8 mouse cellular contexts compared by ENCODE assay signal in genomic region chr2:92372767-92373436, GRCm38 (mm10). TPM values are rescaled to one million over a fixed set of nuclear protein-coding genes. Genes with fewer than 3 reads are reported as not detected.
DNase-seq lines count a peak whose midpoint lies in the region; ATAC-seq and TF ChIP-seq lines count a peak whose summit lies in the region.

No protein-coding gene starts in this region.

- TF ChIP-seq CTCF in cerebellum, adult 2 months (IDR thresholded peaks at IDR 0.05; ENCODE audit: borderline replicate concordance, insufficient read depth, low read depth, low read length): no peak
- no peak for TF ChIP-seq CTCF in intestine, postnatal 0 days (IDR thresholded peaks at IDR 0.05; ENCODE audit: low read depth)

- 43% methylated on average over 9 of the region's 9 CpGs for WGBS in limb, embryonic 12.5 days
- WGBS in limb, embryonic 10.5 days: 58% methylated on average over 9 of the region's 9 CpGs
- WGBS in cerebellum, adult 2 months: 40% methylated on average over 9 of the region's 9 CpGs
- WGBS in intestine, postnatal 0 days: 33% methylated on average over 9 of the region's 9 CpGs

- peaks cover 44% of the 10 kb centered on the region for H3K27me3 ChIP-seq in limb, embryonic 12.5 days
- H3K27me3 ChIP-seq in limb, embryonic 10.5 days (ENCODE audit: low read depth, poor library complexity, severe bottlenecking): peaks cover 58% of the 10 kb centered on the region
- H3K27me3 ChIP-seq in cerebellum, adult 2 months (ENCODE audit: control insufficient read depth, insufficient read depth, low read length): no peaks in the 10 kb centered on the region
- H3K27me3 ChIP-seq in intestine, postnatal 0 days (replicated peaks; ENCODE audit: control insufficient read depth, insufficient read depth, low read length): no peaks in the 10 kb centered on the region

- H3K4me3 ChIP-seq in limb, embryonic 12.5 days (replicated peaks): no peak overlapping the region
- H3K4me3 ChIP-seq in limb, embryonic 10.5 days: no peak overlapping the region
- H3K4me3 ChIP-seq in cerebellum, adult 2 months (replicated peaks; ENCODE audit: insufficient read depth, low read depth, low read length): no peak overlapping the region
- no peak overlapping the region for H3K4me3 ChIP-seq in intestine, postnatal 0 days (ENCODE audit: low read depth, low read length)

- no peak overlapping the region for H3K9ac ChIP-seq in limb, embryonic 12.5 days (replicated peaks)
- no peak overlapping the region for H3K9ac ChIP-seq in intestine, postnatal 0 days (ENCODE audit: low read depth, low read length)

- TF ChIP-seq POLR2A in cerebellum, adult 2 months (IDR thresholded peaks at IDR 0.05; ENCODE audit: borderline replicate concordance, insufficient read depth, low read length): no peak

- DNase-seq in limb, embryonic 10.5 days (ENCODE audit: low spot score): no peak
- peak; percentile 49 to 66 for DNase-seq in cerebellum, adult 2 months
- DNase-seq in lung, postnatal 4 days: peak; percentile 72 to 85
- DNase-seq in thymus, postnatal 10 days (ENCODE audit: low spot score in 2 of 2): no peak
- no peak for DNase-seq in c-Kit-positive CD71-positive TER-119-positive erythroid progenitor cells, embryonic 14.5 days (ENCODE audit: low spot score)
- no peak for DNase-seq in thymus, postnatal 36 days

- ATAC-seq in limb, embryonic 12.5 days (ENCODE audit: insufficient number of reproducible peaks, insufficient read depth, low FRiP score, low TSS enrichment, low read depth): no peak
- no peak for ATAC-seq in intestine, postnatal 0 days

- H3K9me3 ChIP-seq in limb, embryonic 12.5 days: no peaks in the 10 kb centered on the region
- H3K9me3 ChIP-seq in limb, embryonic 10.5 days (replicated peaks): no peaks in the 10 kb centered on the region
- no peaks in the 10 kb centered on the region for H3K9me3 ChIP-seq in intestine, postnatal 0 days (ENCODE audit: control insufficient read depth)

- H3K36me3 ChIP-seq in limb, embryonic 12.5 days: peaks cover 9% of the 10 kb centered on the region; the same call in 1 of the 2 replicates
- H3K36me3 ChIP-seq in limb, embryonic 10.5 days: peaks cover under 1% of the 10 kb centered on the region; the same call in 1 of the 2 replicates
- peaks cover 8% of the 10 kb centered on the region for H3K36me3 ChIP-seq in intestine, postnatal 0 days (ENCODE audit: control insufficient read depth, insufficient read depth)

- no peak overlapping the region for H3K4me2 ChIP-seq in limb, embryonic 12.5 days
- H3K4me2 ChIP-seq in intestine, postnatal 0 days (replicated peaks; ENCODE audit: low read depth): peak overlapping the region; percentile 3; the same call in 1 of the 2 replicates

- peak overlapping the region; percentile 37; the same call in 1 of the 2 replicates for H3K27ac ChIP-seq in limb, embryonic 12.5 days
- H3K27ac ChIP-seq in limb, embryonic 10.5 days: no peak overlapping the region
- no peak overlapping the region for H3K27ac ChIP-seq in cerebellum, adult 2 months (ENCODE audit: insufficient read depth, low read length)
- peak overlapping the region; percentile 62 for H3K27ac ChIP-seq in intestine, postnatal 0 days (ENCODE audit: low read depth, low read length)

- H3K4me1 ChIP-seq in limb, embryonic 12.5 days (replicated peaks): peaks cover 54% of the 10 kb centered on the region
- H3K4me1 ChIP-seq in limb, embryonic 10.5 days: peaks cover 65% of the 10 kb centered on the region
- H3K4me1 ChIP-seq in cerebellum, adult 2 months (ENCODE audit: control insufficient read depth, insufficient read depth, low read length): peaks cover 17% of the 10 kb centered on the region
- H3K4me1 ChIP-seq in intestine, postnatal 0 days (replicated peaks; ENCODE audit: control insufficient read depth, insufficient read depth, low read length): peaks cover 12% of the 10 kb centered on the region

RNA-seq across cellular contexts. Expression of gene Pex16, which starts 1.6 kb away (rescaled TPM):
- 17.1 and 17.6 TPM in 2 replicates for polyA plus RNA-seq in limb, embryonic 12.5 days (2016; fragmentation: Nextera tagmentation; extraction: Ambion mirVana)
- polyA plus RNA-seq in limb, embryonic 10.5 days (2016; fragmentation: Nextera tagmentation; extraction: Ambion mirVana): 19.6 and 20.6 TPM in 2 replicates
- polyA plus RNA-seq in cerebellum, adult 2 months (2012; rRNA removed): 60.7 and 63.5 TPM in 2 replicates
- 84.8 and 86.0 TPM in 2 replicates for polyA plus RNA-seq in intestine, postnatal 0 days (2015; fragmentation: Nextera tagmentation; extraction: Ambion mirVana)

RNA-seq across cellular contexts. Expression of gene Large2, which starts 1.8 kb away (rescaled TPM):
- polyA plus RNA-seq in limb, embryonic 12.5 days (2016; fragmentation: Nextera tagmentation; extraction: Ambion mirVana): 10.7 and 13.9 TPM in 2 replicates
- polyA plus RNA-seq in limb, embryonic 10.5 days (2016; fragmentation: Nextera tagmentation; extraction: Ambion mirVana): 11.5 and 13.0 TPM in 2 replicates
- 0.62 and 1.4 TPM in 2 replicates for polyA plus RNA-seq in cerebellum, adult 2 months (2012; rRNA removed)
- 8.3 and 9.1 TPM in 2 replicates for polyA plus RNA-seq in intestine, postnatal 0 days (2015; fragmentation: Nextera tagmentation; extraction: Ambion mirVana)

RNA-seq across cellular contexts. Expression of gene 1700029I15Rik, which starts 9.4 kb away (rescaled TPM):
- 3.0 and 3.3 TPM in 2 replicates for polyA plus RNA-seq in limb, embryonic 12.5 days (2016; fragmentation: Nextera tagmentation; extraction: Ambion mirVana)
- 2.5 and 3.3 TPM in 2 replicates for polyA plus RNA-seq in limb, embryonic 10.5 days (2016; fragmentation: Nextera tagmentation; extraction: Ambion mirVana)
- 6.4 and 6.9 TPM in 2 replicates for polyA plus RNA-seq in cerebellum, adult 2 months (2012; rRNA removed)
- 2.1 and 3.1 TPM in 2 replicates for polyA plus RNA-seq in intestine, postnatal 0 days (2015; fragmentation: Nextera tagmentation; extraction: Ambion mirVana)

RNA-seq across cellular contexts. Expression of gene Mapk8ip1, which starts 28.2 kb away (rescaled TPM):
- polyA plus RNA-seq in limb, embryonic 12.5 days (2016; fragmentation: Nextera tagmentation; extraction: Ambion mirVana): 29.4 and 34.8 TPM in 2 replicates
- polyA plus RNA-seq in limb, embryonic 10.5 days (2016; fragmentation: Nextera tagmentation; extraction: Ambion mirVana): 28.5 and 36.3 TPM in 2 replicates
- 349 TPM in 2 replicates for polyA plus RNA-seq in cerebellum, adult 2 months (2012; rRNA removed)
- polyA plus RNA-seq in intestine, postnatal 0 days (2015; fragmentation: Nextera tagmentation; extraction: Ambion mirVana): 7.2 and 7.4 TPM in 2 replicates

Comparison
In these comparisons a context has a peak if more than half of its experiments do, and no peak if none do; other contexts are left out.
1. H3K27ac ChIP-seq: peak in limb, embryonic 12.5 days (single experiment) and intestine, postnatal 0 days (single experiment); none in limb, embryonic 10.5 days (single experiment) and cerebellum, adult 2 months (single experiment).
2. DNase-seq: peak in cerebellum, adult 2 months (2 of 2) and lung, postnatal 4 days (2 of 2); none in limb, embryonic 10.5 days (single experiment), thymus, postnatal 10 days (0 of 2), c-Kit-positive CD71-positive TER-119-positive erythroid progenitor cells, embryonic 14.5 days (single experiment) and thymus, postnatal 36 days (0 of 2).